Mouse (Mus musculus) stomach, embryonic 15.5 days (tissue): ENCODE results near the gene Adgrl3. TPM values are rescaled to one million over a fixed set of nuclear protein-coding genes. Genes with fewer than 3 reads are reported as not detected.
"Not testable (repeated sequence)": the region's sequence is repeated elsewhere in the genome, so short reads cannot be mapped to it uniquely, and the experiment has no call there.

Experiments
- ATAC-seq: fragments of 200-750 bp; cut with Nextera tagmentation; 2 replicates; pipeline ENCODE4 v1.8.0; 2017; ENCODE audit warnings: low read depth, moderate number of reproducible peaks, moderate TSS enrichment; ENCODE audit not compliant: insufficient read depth, low FRiP score
- H3K27ac ChIP-seq: fragments of 300-500 bp; sonication (generic); 2 replicates; pipeline ENCODE4 v1.5.1; 2015; ENCODE audit warnings: mild to moderate bottlenecking, inconsistent platforms
- H3K27me3 ChIP-seq: fragments of 300-500 bp; sonication (generic); replicated peaks from 2 replicates; pipeline ENCODE4 v1.6.1; 2015; ENCODE audit warnings: inconsistent platforms
- H3K36me3 ChIP-seq: fragments of 300-500 bp; sonication (generic); 2 replicates; pipeline ENCODE4 v1.6.1; 2015; ENCODE audit warnings: inconsistent platforms
- H3K4me1 ChIP-seq: fragments of 300-500 bp; sonication (generic); 2 replicates; pipeline ENCODE4 v1.6.1; 2015; ENCODE audit warnings: inconsistent platforms
- H3K4me2 ChIP-seq: fragments of 300-500 bp; sonication (generic); 2 replicates; pipeline ENCODE4 v1.6.1; 2015; ENCODE audit warnings: mild to moderate bottlenecking, inconsistent platforms
- H3K4me3 ChIP-seq: fragments of 300-500 bp; sonication (generic); replicated peaks from 2 replicates; pipeline ENCODE4 v1.5.1; 2015; ENCODE audit warnings: inconsistent platforms
- H3K9ac ChIP-seq: fragments of 300-500 bp; sonication (generic); 2 replicates; pipeline ENCODE4 v1.6.1; 2015; ENCODE audit warnings: inconsistent platforms
- H3K9me3 ChIP-seq: fragments of 300-500 bp; sonication (generic); 2 replicates; pipeline ENCODE4 v1.6.1; 2016; ENCODE audit warnings: inconsistent platforms
- WGBS: fragments of 180-500 bp; shearing (Covaris S2); methylation state at CpG from one replicate; pipeline ENCODE4 v1.1.7; 2015; 5-methylcytosine and 5-hydroxymethylcytosine counted together
- polyA plus RNA-seq: library from polyadenylated mRNA; unstranded; fragments of >200 nt; fragmentation: Nextera tagmentation; extraction: Ambion mirVana; gene quantifications from 2 replicates; pipeline ENCODE4 v1.2.1, GENCODE M21; 2015

The Adgrl3 gene
- polyA plus RNA-seq, 1 experiment from 2014 or later = 17.5 TPM

DNA sequence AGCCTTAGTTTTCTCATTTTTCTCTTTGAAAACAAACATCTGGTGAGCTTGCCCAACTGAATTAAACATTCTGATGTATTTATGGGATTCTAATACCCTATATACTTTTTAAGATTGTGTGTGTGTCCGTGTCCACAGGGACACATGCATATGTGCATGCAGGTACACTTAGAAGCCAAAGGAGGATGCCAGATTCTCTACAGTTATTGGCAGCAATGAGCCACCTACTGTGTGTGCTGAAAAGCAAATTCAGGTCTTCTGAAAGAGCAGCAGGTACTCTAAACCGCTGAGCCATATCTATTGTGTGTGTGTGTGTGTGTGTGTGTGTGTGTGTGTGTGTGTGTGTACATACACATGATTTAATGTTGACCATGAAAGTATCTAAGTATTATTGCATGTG is 505.4 kb downstream of the Adgrl3 start:
- Histone ChIP-seq H3K4me2 (no peak overlapping the region), H3K36me3 (no peaks in the 10 kb centered on the region), H3K9ac (no peak overlapping the region), H3K27me3 (no peaks in the 10 kb centered on the region), H3K27ac (no peak overlapping the region), H3K9me3 (no peaks in the 10 kb centered on the region), H3K4me3 (no peak overlapping the region), H3K4me1 (no peaks in the 10 kb centered on the region)
- ATAC-seq = no peak
- WGBS = 76% methylated on average over 2 of the region's 2 CpGs

DNA sequence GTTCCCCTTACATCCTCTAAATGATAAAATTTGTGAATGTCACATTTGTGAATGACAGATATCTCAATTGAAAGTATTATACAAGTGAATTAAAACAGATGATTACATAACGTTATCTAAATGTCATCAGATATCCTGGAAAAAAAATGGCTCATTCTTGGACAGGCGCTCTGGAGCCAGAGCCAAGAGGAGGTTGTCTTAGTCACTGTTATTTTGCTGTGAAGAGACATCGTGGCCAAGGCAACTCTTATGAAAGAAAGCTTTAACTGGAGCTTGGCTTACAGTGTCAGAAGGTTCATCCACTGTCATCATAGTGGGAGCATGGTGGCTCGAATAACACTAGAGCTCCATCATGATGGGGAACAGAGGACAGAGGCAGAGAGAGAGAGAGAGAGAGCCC is 511.7 kb downstream of the Adgrl3 start:
- Histone ChIP-seq H3K27ac (no peak overlapping the region), H3K9ac (no peak overlapping the region), H3K4me2 (no peak overlapping the region), H3K4me1 (no peaks in the 10 kb centered on the region), H3K9me3 (no peaks in the 10 kb centered on the region), H3K27me3 (no peaks in the 10 kb centered on the region), H3K36me3 (no peaks in the 10 kb centered on the region), H3K4me3 (no peak overlapping the region)
- 81% methylated on average over 4 of the region's 4 CpGs for WGBS
- ATAC-seq = no peak

DNA sequence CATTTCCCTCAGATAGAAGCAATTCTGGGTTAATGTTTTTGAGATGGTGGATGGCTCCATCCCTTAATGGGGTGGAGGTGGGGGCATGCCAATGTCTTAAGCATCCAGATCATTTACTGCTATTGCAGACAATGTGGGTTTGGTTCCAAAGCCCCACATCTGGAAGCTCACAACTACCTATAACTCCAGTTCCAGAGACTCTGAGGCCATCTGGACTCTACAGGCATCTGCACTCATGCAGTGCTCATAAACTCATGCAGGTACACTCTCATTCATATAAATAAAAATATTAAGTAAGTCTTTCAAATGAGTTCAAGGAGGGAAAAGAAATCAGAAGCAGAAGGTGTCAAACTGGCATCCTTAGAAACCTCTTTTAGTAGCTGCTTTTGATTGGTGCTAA is 530.3 kb downstream of the Adgrl3 start:
- no peaks in the 10 kb centered on the region for H3K27me3 ChIP-seq
- H3K9ac ChIP-seq = no peak overlapping the region
- H3K4me3 ChIP-seq = no peak overlapping the region
- no peaks in the 10 kb centered on the region for H3K36me3 ChIP-seq
- ATAC-seq = no peak
- H3K4me1 ChIP-seq = no peaks in the 10 kb centered on the region
- no peak overlapping the region for H3K27ac ChIP-seq
- no peak overlapping the region for H3K4me2 ChIP-seq
- H3K9me3 ChIP-seq = no peaks in the 10 kb centered on the region

DNA sequence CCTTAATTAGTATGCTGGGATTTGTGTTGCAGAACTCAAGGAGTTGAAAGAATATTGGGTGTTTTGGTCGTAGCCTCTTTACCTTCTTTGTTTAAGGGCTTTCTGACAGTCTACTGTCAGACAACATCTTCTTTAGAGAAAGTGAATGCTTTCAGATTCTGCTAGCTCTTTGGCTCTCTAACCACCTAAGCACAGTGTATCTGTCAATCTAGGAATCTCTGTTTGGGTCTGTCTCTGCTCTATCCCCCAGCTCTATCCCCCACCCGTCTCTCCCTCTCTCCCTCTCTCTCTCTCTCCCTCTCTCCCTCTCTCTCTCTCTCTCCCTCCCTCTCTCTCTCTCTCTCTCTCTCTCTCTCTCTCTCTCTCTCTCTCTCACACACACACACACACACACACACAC is 535.2 kb downstream of the Adgrl3 start:
- ATAC-seq, H3K36me3 ChIP-seq, H3K4me2 ChIP-seq, H3K4me1 ChIP-seq, H3K9ac ChIP-seq, H3K4me3 ChIP-seq, H3K9me3 ChIP-seq, H3K27ac ChIP-seq, H3K27me3 ChIP-seq: not testable (repeated sequence)
- WGBS = 78% methylated on average over 2 of the region's 2 CpGs

DNA sequence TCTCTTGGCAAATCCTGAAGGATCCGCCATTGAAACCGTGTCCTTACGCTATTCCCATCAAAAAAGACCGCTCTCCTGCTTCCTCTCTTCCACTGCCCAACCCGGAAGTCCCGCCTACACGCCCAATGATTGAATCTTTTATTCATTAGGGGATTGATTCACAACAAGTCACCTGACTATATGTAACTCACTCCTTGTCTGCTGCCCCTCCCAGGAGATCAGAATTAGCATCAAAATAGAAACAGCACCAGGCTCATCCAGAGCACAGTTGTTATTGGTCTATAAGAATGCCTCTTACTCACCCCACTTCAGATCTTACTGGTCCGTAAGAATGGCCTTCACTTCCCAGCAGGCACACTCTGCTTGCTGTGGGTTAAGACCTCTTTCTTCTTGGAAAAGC is 536.1 kb downstream of the Adgrl3 start:
- H3K4me2 ChIP-seq = no peak overlapping the region
- H3K9me3 ChIP-seq = no peaks in the 10 kb centered on the region
- H3K27ac ChIP-seq = no peak overlapping the region
- no peaks in the 10 kb centered on the region for H3K36me3 ChIP-seq
- ATAC-seq = no peak
- no peak overlapping the region for H3K9ac ChIP-seq
- no peaks in the 10 kb centered on the region for H3K27me3 ChIP-seq
- no peaks in the 10 kb centered on the region for H3K4me1 ChIP-seq
- no peak overlapping the region for H3K4me3 ChIP-seq
- 85% methylated on average over 8 of the region's 8 CpGs for WGBS

DNA sequence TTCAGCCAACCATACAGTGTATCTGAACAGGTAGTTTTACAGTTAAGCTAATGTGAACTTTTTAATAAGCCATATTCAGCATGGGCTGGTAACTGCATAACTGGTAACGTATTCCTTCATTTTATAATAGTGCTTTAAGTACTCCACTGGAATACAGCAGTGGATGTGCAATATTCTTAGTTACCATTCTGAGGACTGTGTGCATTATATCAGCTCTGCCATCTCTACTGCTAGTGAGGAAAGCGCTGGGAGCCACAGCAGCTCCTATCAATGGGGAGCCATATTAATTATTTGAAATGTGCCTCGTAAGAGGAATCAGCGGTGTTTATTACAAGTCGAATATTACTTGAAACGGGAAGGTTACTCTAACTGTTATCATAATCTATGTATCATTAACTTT is 539.0 kb downstream of the Adgrl3 start:
- Histone ChIP-seq H3K4me1 (no peaks in the 10 kb centered on the region), H3K9ac (no peak overlapping the region), H3K27ac (no peak overlapping the region), H3K4me3 (no peak overlapping the region), H3K27me3 (no peaks in the 10 kb centered on the region), H3K9me3 (no peaks in the 10 kb centered on the region), H3K36me3 (no peaks in the 10 kb centered on the region), H3K4me2 (no peak overlapping the region)
- ATAC-seq = no peak
- WGBS = 80% methylated on average over 6 of the region's 6 CpGs

DNA sequence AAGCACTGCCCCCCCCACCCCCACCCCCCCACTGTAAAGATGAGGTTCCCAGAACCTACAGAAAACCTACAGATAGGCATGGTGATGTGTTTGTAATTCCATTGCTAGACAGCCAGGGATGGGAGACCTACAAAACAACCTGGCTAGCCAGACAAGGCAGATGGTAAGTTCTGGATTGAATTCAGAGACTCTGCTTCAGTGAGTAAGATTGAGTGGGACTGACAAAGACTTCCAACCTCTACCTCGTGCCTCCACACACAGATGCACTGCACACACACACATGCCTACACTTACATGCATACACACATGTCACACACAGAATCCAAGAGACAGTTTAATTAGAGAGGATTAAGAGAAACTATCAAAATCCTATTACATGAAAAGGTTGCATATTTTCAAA is 544.4 kb downstream of the Adgrl3 start:
- H3K4me3 ChIP-seq = no peak overlapping the region
- no peaks in the 10 kb centered on the region for H3K27me3 ChIP-seq
- H3K9ac ChIP-seq = no peak overlapping the region
- WGBS = 53% methylated on average over 1 of the region's 1 CpGs
- no peak overlapping the region for H3K27ac ChIP-seq
- no peak for ATAC-seq
- no peaks in the 10 kb centered on the region for H3K36me3 ChIP-seq
- H3K9me3 ChIP-seq = no peaks in the 10 kb centered on the region
- H3K4me2 ChIP-seq = no peak overlapping the region
- H3K4me1 ChIP-seq = no peaks in the 10 kb centered on the region

DNA sequence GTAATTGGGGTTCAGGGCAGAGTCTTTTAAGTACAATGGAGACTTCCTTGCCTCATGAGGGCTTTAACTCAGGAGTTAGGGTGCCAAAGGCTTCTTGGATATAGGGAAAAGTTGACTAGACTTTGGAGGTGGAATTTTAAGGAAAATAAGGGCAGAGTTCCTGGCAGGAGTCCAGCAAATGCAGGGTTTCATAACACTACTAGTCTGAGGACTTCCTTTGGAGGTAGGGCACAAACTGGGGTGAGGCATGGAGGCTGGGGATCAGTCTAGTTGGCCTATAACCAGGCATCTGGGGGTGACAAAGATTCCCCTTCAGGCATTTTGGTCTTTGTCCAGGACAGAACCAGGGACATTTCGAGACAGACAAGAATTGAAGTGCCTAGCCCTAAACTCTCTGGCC is 546.6 kb downstream of the Adgrl3 start:
- H3K36me3 ChIP-seq = no peaks in the 10 kb centered on the region
- H3K9me3 ChIP-seq = no peaks in the 10 kb centered on the region
- no peaks in the 10 kb centered on the region for H3K4me1 ChIP-seq
- H3K27me3 ChIP-seq = no peaks in the 10 kb centered on the region
- H3K4me2 ChIP-seq = no peak overlapping the region
- H3K4me3 ChIP-seq = no peak overlapping the region
- no peak overlapping the region for H3K9ac ChIP-seq
- no peak for ATAC-seq
- 95% methylated on average over 1 of the region's 1 CpGs for WGBS
- no peak overlapping the region for H3K27ac ChIP-seq

DNA sequence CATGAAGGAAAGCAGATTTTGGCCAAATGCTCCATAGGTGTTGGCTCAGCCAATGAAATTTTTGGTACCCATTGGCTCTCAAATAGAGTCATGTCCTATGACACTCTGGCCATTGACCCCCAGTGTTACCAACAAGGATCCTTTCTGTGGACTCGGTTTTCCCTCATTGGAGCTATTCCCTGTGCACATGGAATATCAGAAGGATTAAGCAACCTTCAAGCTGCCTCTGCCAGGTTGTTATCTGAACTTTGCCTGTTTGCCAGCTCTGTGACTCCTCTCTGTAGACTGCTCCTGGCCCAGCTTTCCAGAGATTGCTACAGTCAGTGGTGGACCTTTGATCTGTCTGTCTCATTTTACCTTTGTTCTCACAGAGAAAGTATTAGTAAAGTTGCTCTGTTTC is 548.8 kb downstream of the Adgrl3 start:
- Histone ChIP-seq H3K9me3 (no peaks in the 10 kb centered on the region), H3K9ac (no peak overlapping the region), H3K36me3 (no peaks in the 10 kb centered on the region), H3K4me2 (no peak overlapping the region), H3K4me1 (no peaks in the 10 kb centered on the region), H3K27ac (no peak overlapping the region), H3K4me3 (no peak overlapping the region), H3K27me3 (no peaks in the 10 kb centered on the region)
- WGBS = 87% methylated on average over 1 of the region's 1 CpGs
- ATAC-seq = no peak

DNA sequence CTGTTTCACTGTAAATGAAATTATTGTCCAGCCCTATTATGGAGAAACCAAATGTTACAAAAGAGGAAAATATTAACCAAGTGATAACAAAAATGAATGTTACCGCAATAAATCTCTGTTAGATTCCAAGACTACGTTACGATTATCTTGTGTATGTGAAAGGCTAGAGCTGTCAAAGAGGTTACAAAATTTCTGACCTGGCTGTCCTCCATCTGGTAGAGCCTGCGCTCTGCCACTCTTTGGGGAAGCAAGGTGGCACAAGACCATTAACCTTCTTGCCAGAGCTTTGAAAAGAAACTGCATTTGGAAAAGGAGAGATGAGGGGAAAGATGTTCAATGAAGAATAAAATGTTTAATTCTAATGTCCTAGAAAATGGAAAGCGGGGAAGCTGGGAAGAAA is 562.9 kb downstream of the Adgrl3 start:
- Histone ChIP-seq H3K4me1 (no peaks in the 10 kb centered on the region), H3K4me2 (no peak overlapping the region), H3K9ac (no peak overlapping the region), H3K27ac (no peak overlapping the region), H3K9me3 (no peaks in the 10 kb centered on the region), H3K4me3 (no peak overlapping the region), H3K36me3 (no peaks in the 10 kb centered on the region), H3K27me3 (no peaks in the 10 kb centered on the region)
- no peak for ATAC-seq
- WGBS = 79% methylated on average over 5 of the region's 5 CpGs

DNA sequence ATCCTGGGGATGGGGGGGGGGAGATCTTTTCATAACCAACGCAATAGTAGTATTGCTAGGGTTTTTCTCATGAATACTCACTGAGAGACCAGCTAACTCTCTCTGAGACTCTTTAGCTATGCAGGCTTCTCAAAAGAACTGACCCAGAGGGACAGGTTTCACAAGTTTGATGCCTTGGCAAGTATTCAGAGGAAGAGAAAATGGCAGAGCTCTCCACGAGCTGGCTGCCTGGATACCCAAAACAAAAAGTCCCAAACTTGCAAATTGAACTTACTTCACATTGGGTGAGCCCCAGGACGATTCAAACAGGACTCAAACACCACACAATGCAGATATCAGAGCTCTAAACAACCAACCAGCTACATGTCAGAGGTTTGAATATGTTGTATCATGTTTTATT is 563.5 kb downstream of the Adgrl3 start:
- no peak overlapping the region for H3K9ac ChIP-seq
- H3K4me2 ChIP-seq = no peak overlapping the region
- H3K4me3 ChIP-seq = no peak overlapping the region
- no peaks in the 10 kb centered on the region for H3K27me3 ChIP-seq
- ATAC-seq = no peak
- H3K4me1 ChIP-seq = no peaks in the 10 kb centered on the region
- no peaks in the 10 kb centered on the region for H3K9me3 ChIP-seq
- no peaks in the 10 kb centered on the region for H3K36me3 ChIP-seq
- H3K27ac ChIP-seq = no peak overlapping the region
- WGBS = 56% methylated on average over 3 of the region's 3 CpGs

DNA sequence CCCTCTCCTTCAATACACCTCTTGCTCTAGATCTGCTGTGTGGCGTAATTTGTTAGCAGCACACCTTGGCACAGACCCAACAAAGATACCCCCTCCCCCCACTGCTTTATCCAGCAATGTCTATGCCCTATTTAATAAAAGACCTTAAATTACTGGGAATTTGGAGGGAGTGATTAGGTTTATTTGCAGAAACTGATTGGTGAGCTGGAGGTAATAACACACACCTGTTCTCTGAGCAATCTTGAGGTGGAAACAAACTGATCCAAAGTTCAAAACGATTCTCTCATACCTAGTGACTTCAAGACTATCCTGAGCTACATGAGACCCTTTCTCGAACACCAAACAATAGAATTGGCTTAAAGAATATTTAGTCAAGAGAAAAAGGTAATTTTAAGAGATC is 565.0 kb downstream of the Adgrl3 start:
- 60% methylated on average over 3 of the region's 3 CpGs for WGBS
- no peak for ATAC-seq

DNA sequence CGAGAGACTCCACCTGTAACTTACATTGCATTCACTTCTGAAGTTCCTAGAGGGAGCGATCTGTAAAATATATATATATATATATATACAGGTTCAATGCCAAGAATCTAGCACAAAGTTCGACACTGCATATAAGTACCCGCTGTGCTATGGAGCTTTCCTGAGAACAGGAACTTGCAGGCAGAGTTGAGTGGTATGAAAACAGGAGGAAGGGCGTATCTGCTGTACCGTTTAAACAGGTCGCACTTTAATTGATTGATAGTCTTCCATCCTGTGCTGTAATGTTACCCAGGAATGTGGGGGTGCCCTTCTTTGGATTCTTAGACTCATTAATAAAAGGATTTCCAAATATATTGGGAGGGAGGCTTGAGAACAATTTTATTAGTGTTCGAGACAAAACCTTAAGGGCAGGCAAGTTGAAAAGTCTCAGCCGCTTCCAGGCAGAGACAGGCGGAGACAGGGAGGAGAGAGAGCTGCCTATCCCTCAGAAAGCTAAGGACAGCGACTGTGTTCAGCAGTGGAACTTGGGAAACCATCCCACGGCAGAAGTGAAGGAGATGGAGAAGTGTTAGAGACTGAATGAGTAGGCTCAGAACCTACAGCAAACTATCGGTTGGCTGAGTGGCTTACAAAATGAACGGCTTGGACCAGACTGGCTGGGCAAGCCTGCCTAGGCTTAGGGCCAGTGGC is 570.2 kb downstream of the Adgrl3 start:
- no peak overlapping the region for H3K27ac ChIP-seq
- H3K4me2 ChIP-seq = no peak overlapping the region
- no peaks in the 10 kb centered on the region for H3K4me1 ChIP-seq
- H3K36me3 ChIP-seq = no peaks in the 10 kb centered on the region
- 51% methylated on average over 14 of the region's 14 CpGs for WGBS
- no peaks in the 10 kb centered on the region for H3K9me3 ChIP-seq
- H3K27me3 ChIP-seq = no peaks in the 10 kb centered on the region
- H3K9ac ChIP-seq = no peak overlapping the region
- ATAC-seq = no peak
- H3K4me3 ChIP-seq = no peak overlapping the region

More for the DNA sequence above, 565.0 kb downstream of the Adgrl3 start:
- Histone ChIP-seq H3K36me3 (no peaks in the 10 kb centered on the region), H3K9me3 (no peaks in the 10 kb centered on the region), H3K4me1 (no peaks in the 10 kb centered on the region), H3K4me3 (no peak overlapping the region), H3K27me3 (no peaks in the 10 kb centered on the region), H3K27ac (no peak overlapping the region), H3K4me2 (no peak overlapping the region), H3K9ac (no peak overlapping the region)
